Mouse (Mus musculus): Measurements from ENCODE around the gene Plxdc1. TPM values are rescaled to one million over a fixed set of nuclear protein-coding genes. Genes with fewer than 3 reads are reported as not detected.
"Not testable (repeated sequence)": the region's sequence is repeated elsewhere in the genome, so short reads cannot be mapped to it uniquely, and the experiment has no call there.

The Plxdc1 gene
- polyA plus RNA-seq, 1 experiment from 2014 or later: 0.40 TPM

DNA sequence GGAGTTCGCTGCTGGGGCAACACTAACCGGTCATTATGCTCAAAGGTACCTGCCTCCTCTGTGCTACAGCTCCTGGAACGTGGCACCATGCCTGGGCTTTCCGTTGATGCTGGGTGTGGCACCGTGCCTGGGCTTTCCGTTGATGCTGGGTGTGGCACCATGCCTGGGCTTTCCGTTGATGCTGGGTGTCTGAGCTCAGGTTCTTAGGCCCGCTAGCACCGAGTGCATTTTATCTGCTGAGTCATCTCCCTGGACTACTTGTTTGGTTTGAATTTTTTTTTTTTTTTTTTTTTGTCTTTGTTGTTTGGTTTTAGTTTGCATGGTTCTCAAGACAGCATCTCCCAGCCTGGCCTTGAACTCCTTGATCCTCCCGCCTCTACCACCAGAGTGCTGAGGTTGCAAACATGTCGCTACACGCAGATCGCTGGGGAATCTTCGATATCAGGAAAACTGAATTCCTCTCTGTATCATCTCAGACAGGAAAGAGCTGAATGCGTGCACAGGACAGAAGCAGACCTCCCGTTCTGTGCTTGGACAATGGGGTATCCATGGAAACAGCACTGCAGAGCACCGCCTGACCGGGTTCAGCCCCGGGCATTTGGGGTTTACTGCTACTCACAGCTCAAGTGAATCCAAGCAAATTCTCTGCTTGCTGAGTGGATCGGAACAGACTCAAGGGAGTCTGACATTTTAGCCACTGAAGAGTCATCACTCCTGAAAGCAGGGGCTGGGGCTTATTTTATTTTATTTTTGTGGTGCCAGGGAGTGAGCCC lies 36.4 kb downstream of the Plxdc1 start:
- Histone ChIP-seq H3K27me3 (ENCODE audit: control insufficient read depth, insufficient read depth, low read length) (no peaks in the 10 kb centered on the region), H3K36me3 (ENCODE audit: control insufficient read depth, insufficient read depth, low read length) (no peaks in the 10 kb centered on the region), H3K4me3 (ENCODE audit: low read depth, low read length) (no peak overlapping the region), H3K9ac (ENCODE audit: low read length) (no peak overlapping the region), H3K4me2 (replicated peaks; ENCODE audit: low read depth) (no peak overlapping the region), H3K4me1 (replicated peaks; ENCODE audit: control insufficient read depth, insufficient read depth) (no peaks in the 10 kb centered on the region), H3K9me3 (ENCODE audit: control insufficient read depth, low read length) (no peaks in the 10 kb centered on the region), H3K27ac (replicated peaks) (no peak overlapping the region)
- 44% methylated on average over 20 of the region's 20 CpGs for WGBS
- no peak for TF ChIP-seq EP300 (optimal IDR thresholded peaks at IDR 0.05)
- TF ChIP-seq CTCF (IDR thresholded peaks at IDR 0.05; ENCODE audit: low read depth): no peak
- 0 out of 2 replicates have a peak, but pooled peaks have one; percentile 18 for ATAC-seq (ENCODE audit: low FRiP score, low TSS enrichment)
- DNase-seq (ENCODE audit: low spot score): peak; percentile 63

DNA sequence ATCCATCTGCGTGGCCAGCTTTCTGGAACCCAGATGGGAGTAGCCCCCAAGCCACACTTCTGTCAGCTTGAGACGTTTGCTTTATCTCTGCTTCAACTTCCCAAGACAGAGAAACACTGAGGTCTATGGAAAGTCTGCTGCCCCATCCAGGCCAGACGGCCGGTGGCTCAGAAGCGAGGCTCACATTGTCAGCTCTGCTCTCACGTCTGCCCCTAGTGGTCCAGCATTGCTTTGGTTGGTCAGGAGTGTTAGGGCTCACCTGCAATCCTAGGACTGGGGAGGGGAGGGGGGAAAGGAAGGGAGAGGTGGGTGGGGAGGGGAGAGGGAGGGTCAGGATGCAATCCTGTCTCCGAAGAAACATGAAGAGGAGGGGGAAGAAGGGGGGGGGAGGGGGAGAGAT lies 38.8 kb downstream of the Plxdc1 start:
- no peak overlapping the region for H3K4me3 ChIP-seq (ENCODE audit: low read depth, low read length)
- H3K4me2 ChIP-seq (replicated peaks; ENCODE audit: low read depth): no peak overlapping the region
- DNase-seq (ENCODE audit: low spot score) (peak; percentile 67), ATAC-seq (ENCODE audit: low FRiP score, low TSS enrichment) (no peak)
- no peak overlapping the region for H3K27ac ChIP-seq (replicated peaks)
- WGBS: 12% methylated on average over 7 of the region's 7 CpGs
- TF ChIP-seq EP300 (optimal IDR thresholded peaks at IDR 0.05) (no peak), CTCF (IDR thresholded peaks at IDR 0.05; ENCODE audit: low read depth) (peak; percentile 71)
- no peaks in the 10 kb centered on the region for H3K27me3 ChIP-seq (ENCODE audit: control insufficient read depth, insufficient read depth, low read length)
- no peaks in the 10 kb centered on the region for H3K36me3 ChIP-seq (ENCODE audit: control insufficient read depth, insufficient read depth, low read length)
- H3K9ac ChIP-seq (ENCODE audit: low read length): no peak overlapping the region
- no peaks in the 10 kb centered on the region for H3K9me3 ChIP-seq (ENCODE audit: control insufficient read depth, low read length)
- no peaks in the 10 kb centered on the region for H3K4me1 ChIP-seq (replicated peaks; ENCODE audit: control insufficient read depth, insufficient read depth)

DNA sequence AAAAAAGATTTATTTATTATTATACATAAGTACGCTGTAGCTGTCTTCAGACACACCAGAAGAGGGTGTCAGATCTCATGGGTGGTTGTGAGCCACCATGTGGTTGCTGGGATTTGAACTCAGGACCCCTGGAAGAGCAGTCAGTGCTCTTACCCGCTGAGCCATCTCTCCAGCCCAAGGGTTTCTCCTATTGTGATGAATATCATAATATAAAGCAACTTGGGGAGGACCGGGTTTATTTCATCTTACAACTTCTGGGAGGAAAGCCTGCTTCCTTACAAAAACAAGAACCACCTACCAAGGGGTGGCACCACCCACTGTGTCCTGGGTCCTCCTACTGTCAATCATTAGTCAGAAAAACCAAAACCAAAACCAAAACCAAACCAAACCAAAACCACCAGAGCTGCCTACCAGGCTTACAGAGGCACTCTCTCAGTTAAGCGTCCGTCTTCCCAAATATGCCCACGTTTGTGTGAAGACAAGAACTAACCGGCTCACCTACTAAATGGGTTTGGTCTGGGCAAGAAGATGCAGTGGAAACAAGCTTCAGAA lies 40.4 kb downstream of the Plxdc1 start:
- not testable (repeated sequence) for H3K4me2 ChIP-seq (replicated peaks; ENCODE audit: low read depth); DNase-seq (ENCODE audit: low spot score); H3K27ac ChIP-seq (replicated peaks); H3K27me3 ChIP-seq (ENCODE audit: control insufficient read depth, insufficient read depth, low read length); H3K9me3 ChIP-seq (ENCODE audit: control insufficient read depth, low read length); H3K36me3 ChIP-seq (ENCODE audit: control insufficient read depth, insufficient read depth, low read length); H3K4me3 ChIP-seq (ENCODE audit: low read depth, low read length); H3K4me1 ChIP-seq (replicated peaks; ENCODE audit: control insufficient read depth, insufficient read depth); H3K9ac ChIP-seq (ENCODE audit: low read length); ATAC-seq (ENCODE audit: low FRiP score, low TSS enrichment)
- 84% methylated on average over 7 of the region's 7 CpGs for WGBS

DNA sequence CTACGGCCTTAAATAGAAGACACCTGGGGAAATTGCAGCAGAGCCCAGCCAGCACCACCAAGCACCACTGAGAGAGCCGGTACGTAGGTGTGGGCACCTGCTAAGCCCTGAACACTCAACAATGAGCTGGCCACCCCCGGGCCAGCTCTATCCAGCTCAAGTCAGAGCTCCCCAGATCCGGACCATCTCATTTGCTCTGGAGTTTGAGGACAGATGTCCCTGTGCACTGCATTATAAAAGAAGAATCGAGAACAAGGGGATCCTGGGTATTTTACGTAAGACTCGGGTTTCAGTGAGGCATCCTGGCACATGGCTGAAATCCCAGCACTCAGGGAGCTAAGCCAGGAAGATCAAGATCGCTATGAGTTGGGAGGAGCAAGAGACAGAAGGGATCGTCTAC lies 41.2 kb downstream of the Plxdc1 start:
- 80% methylated on average over 10 of the region's 10 CpGs for WGBS
- no peaks in the 10 kb centered on the region for H3K27me3 ChIP-seq (ENCODE audit: control insufficient read depth, insufficient read depth, low read length)
- H3K4me1 ChIP-seq (replicated peaks; ENCODE audit: control insufficient read depth, insufficient read depth): no peaks in the 10 kb centered on the region
- no peak for TF ChIP-seq CTCF (IDR thresholded peaks at IDR 0.05; ENCODE audit: low read depth)
- TF ChIP-seq EP300 (optimal IDR thresholded peaks at IDR 0.05): no peak
- DNase-seq (ENCODE audit: low spot score): no peak
- H3K4me2 ChIP-seq (replicated peaks; ENCODE audit: low read depth): no peak overlapping the region
- H3K4me3 ChIP-seq (ENCODE audit: low read depth, low read length): no peak overlapping the region
- H3K9ac ChIP-seq (ENCODE audit: low read length): no peak overlapping the region
- no peaks in the 10 kb centered on the region for H3K9me3 ChIP-seq (ENCODE audit: control insufficient read depth, low read length)
- H3K27ac ChIP-seq (replicated peaks): no peak overlapping the region
- no peaks in the 10 kb centered on the region for H3K36me3 ChIP-seq (ENCODE audit: control insufficient read depth, insufficient read depth, low read length)
- no peak for ATAC-seq (ENCODE audit: low FRiP score, low TSS enrichment)

DNA sequence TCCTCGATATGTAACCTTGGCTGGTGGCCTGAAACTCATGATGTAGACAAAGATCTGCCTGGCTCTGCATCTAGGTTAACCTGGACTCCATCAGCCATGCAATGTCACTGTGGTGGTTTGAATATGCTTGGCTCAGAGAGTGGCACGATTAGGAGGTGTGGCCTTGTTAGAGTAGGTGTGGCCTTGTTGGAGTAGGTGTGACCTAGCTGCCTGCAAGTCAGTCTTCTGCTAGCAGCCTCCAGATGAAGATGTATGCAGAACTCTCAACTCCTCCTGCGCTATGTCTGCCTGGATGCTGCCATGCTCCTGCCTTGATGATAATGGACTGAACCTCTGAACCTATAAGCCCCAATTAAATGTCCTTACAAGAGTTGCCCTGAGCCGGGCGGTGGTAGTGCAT lies 43.0 kb downstream of the Plxdc1 start:
- no peak overlapping the region for H3K27ac ChIP-seq (replicated peaks)
- TF ChIP-seq CTCF (IDR thresholded peaks at IDR 0.05; ENCODE audit: low read depth) (no peak), EP300 (optimal IDR thresholded peaks at IDR 0.05) (no peak)
- ATAC-seq (ENCODE audit: low FRiP score, low TSS enrichment) (no peak), DNase-seq (ENCODE audit: low spot score) (no peak)
- WGBS: 75% methylated on average over 5 of the region's 5 CpGs
- H3K4me2 ChIP-seq (replicated peaks; ENCODE audit: low read depth): no peak overlapping the region
- H3K9me3 ChIP-seq (ENCODE audit: control insufficient read depth, low read length): no peaks in the 10 kb centered on the region
- no peaks in the 10 kb centered on the region for H3K4me1 ChIP-seq (replicated peaks; ENCODE audit: control insufficient read depth, insufficient read depth)
- H3K4me3 ChIP-seq (ENCODE audit: low read depth, low read length): no peak overlapping the region
- H3K27me3 ChIP-seq (ENCODE audit: control insufficient read depth, insufficient read depth, low read length): no peaks in the 10 kb centered on the region
- H3K36me3 ChIP-seq (ENCODE audit: control insufficient read depth, insufficient read depth, low read length): no peaks in the 10 kb centered on the region
- H3K9ac ChIP-seq (ENCODE audit: low read length): no peak overlapping the region

DNA sequence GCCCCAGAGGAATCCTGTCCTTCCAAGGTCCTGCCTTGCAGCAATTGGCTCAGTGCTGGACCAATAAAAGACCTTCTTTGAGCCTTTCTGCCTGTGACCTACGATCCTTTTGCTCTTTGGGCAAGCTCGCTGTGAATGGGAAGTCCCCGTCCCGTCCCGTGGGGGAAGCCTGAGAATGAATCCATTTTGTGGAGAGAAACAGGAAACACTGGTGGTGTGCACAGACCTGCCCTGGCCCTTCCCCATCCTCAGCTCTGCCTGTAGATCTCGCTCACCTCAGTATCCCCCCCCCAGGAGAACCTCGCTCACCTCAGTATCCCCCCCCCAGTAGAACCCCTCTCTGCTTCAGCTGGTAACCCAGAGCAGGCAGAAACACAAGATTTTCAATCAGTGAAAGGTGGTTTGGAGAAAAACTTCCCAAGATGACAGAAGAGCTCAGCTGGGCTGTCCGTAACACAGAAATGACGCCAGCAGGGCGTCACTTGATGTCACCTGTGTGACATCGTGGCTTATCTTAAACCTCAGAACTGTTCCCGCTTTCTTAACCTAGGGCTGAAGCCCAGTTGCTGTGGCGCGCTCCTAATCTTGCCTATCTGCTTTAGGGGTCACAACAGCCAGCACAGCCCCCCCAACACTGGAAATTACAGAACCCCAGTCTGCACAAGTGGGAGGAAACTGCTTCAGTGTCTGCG lies 43.7 kb downstream of the Plxdc1 start:
- H3K4me3 ChIP-seq (ENCODE audit: low read depth, low read length): no peak overlapping the region
- no peak overlapping the region for H3K4me2 ChIP-seq (replicated peaks; ENCODE audit: low read depth)
- H3K27ac ChIP-seq (replicated peaks): no peak overlapping the region
- WGBS: 72% methylated on average over 15 of the region's 15 CpGs
- DNase-seq (ENCODE audit: low spot score): no peak
- no peaks in the 10 kb centered on the region for H3K27me3 ChIP-seq (ENCODE audit: control insufficient read depth, insufficient read depth, low read length)
- TF ChIP-seq EP300 (optimal IDR thresholded peaks at IDR 0.05): no peak
- no peak for TF ChIP-seq CTCF (IDR thresholded peaks at IDR 0.05; ENCODE audit: low read depth)
- H3K9me3 ChIP-seq (ENCODE audit: control insufficient read depth, low read length): no peaks in the 10 kb centered on the region
- no peaks in the 10 kb centered on the region for H3K4me1 ChIP-seq (replicated peaks; ENCODE audit: control insufficient read depth, insufficient read depth)
- H3K9ac ChIP-seq (ENCODE audit: low read length): no peak overlapping the region
- no peaks in the 10 kb centered on the region for H3K36me3 ChIP-seq (ENCODE audit: control insufficient read depth, insufficient read depth, low read length)
- 0 out of 2 replicates have a peak, but pooled peaks have one; percentile 14 for ATAC-seq (ENCODE audit: low FRiP score, low TSS enrichment)

Data from stomach, postnatal 0 days (tissue).